Mouse (Mus musculus): ENCODE data around the gene Itpripl2. TPM values are rescaled to one million over a fixed set of nuclear protein-coding genes. Genes with fewer than 3 reads are reported as not detected.

Gene Itpripl2
- polyA plus RNA-seq, 1 experiment from 2014 or later, result 2.5 TPM

DNA sequence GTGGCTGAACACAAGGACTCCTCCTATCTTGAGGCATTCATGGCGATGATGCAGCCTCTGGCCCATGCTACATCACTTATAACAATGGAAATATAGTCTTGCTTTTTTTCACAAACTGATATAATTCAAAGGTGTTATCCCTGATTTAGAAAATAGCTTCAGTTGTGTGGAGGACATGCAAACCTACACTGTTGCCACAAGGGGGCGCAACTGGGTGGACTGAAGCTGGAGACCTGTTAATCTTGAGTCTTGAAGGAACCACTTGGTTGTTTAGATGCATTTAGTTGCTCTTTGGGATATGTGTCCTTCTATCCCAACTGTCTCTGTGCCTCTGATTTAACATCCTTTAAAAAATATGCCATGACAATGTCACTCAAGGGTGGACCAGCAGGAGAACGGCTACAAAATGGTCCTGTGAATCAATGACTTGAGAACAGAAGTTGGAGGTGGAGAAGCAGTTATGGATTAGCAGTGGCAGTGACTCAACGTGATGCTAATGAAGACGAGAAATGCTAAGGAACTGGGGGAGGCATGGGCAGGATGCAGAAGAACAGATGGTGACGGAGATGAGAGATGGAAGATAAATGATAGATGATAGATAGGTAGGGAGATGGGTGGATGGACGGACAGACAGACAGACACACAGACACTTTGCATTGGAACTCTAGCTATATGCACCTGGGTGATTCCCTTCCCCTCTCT is 54.5 kb downstream of the Itpripl2 start:
- no peak overlapping the region for H3K4me2 ChIP-seq (replicated peaks; ENCODE audit: low read depth, low read length)
- no peak overlapping the region for H3K9ac ChIP-seq (ENCODE audit: low read depth, low read length)
- WGBS, result 58% methylated on average over 7 of the region's 7 CpGs
- H3K36me3 ChIP-seq (ENCODE audit: control insufficient read depth, insufficient read depth, low read length), result no peaks in the 10 kb centered on the region
- no peaks in the 10 kb centered on the region for H3K27me3 ChIP-seq (ENCODE audit: control insufficient read depth, insufficient read depth, low read length)
- ATAC-seq (ENCODE audit: low FRiP score, low TSS enrichment), result no peak
- H3K9me3 ChIP-seq (ENCODE audit: control insufficient read depth, low read length), result no peaks in the 10 kb centered on the region
- H3K4me3 ChIP-seq (ENCODE audit: low read length), result no peak overlapping the region
- no peaks in the 10 kb centered on the region for H3K4me1 ChIP-seq (ENCODE audit: control insufficient read depth, insufficient read depth, low read length)
- H3K27ac ChIP-seq (ENCODE audit: low read depth, low read length), result no peak overlapping the region

Other genes with a start within 250 kb of the Itpripl2 start
- 17.7 and 35.3 TPM in 2 replicates for gene Smg1, start 248.3 kb downstream of the Itpripl2 start, polyA plus RNA-seq (2014; fragmentation: Nextera tagmentation; extraction: Ambion mirVana)
- 6.2 and 11.4 TPM in 2 replicates for gene Syt17, start 43.8 kb downstream of the Itpripl2 start, polyA plus RNA-seq (2014; fragmentation: Nextera tagmentation; extraction: Ambion mirVana)
- gene Coq7, start 41.4 kb upstream of the Itpripl2 start, polyA plus RNA-seq (2014; fragmentation: Nextera tagmentation; extraction: Ambion mirVana), result 158 and 169 TPM in 2 replicates
- 1.2 and 2.7 TPM in 2 replicates for gene Tmc7, start 92.8 kb upstream of the Itpripl2 start, polyA plus RNA-seq (2014; fragmentation: Nextera tagmentation; extraction: Ambion mirVana)
- 0.09 TPM in 1 of 2 replicates, not detected in the other for gene Tmc5, start 105.3 kb upstream of the Itpripl2 start, polyA plus RNA-seq (2014; fragmentation: Nextera tagmentation; extraction: Ambion mirVana)
- 95.2 and 100 TPM in 2 replicates for gene Gde1, start 213.8 kb upstream of the Itpripl2 start, polyA plus RNA-seq (2014; fragmentation: Nextera tagmentation; extraction: Ambion mirVana)
- gene Ccp110, start 220.6 kb upstream of the Itpripl2 start, polyA plus RNA-seq (2014; fragmentation: Nextera tagmentation; extraction: Ambion mirVana), result 9.4 and 13.5 TPM in 2 replicates
- gene Vps35l, start 248.3 kb upstream of the Itpripl2 start, polyA plus RNA-seq (2014; fragmentation: Nextera tagmentation; extraction: Ambion mirVana), result 52.3 and 69.6 TPM in 2 replicates